Mouse (Mus musculus): ENCODE data around the gene AY761185.
"Not testable (repeated sequence)": the region's sequence is repeated elsewhere in the genome, so short reads cannot be mapped to it uniquely, and the experiment has no call there.

The AY761185 gene

DNA sequence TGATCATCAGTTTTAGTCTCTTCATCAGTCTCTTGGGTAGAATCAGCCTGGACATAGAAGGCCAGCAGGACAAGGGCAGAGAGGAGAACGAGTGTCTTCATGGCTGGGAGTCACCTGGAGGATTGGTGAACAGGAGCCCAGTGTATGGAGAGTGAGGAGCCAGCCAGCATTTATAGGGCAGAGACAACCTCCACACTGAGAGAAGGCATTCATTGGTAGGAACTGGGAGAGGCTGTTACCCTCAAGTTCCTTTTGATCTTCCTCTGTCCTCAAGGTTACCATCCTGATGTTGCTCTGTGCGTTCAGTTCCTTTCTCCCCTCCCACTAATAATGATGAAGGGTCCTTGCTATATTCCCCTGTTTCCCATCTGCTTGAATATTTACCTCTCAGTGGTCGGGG is at the start of gene AY761185:
Gene AY761185, minus strand, starts transcription at position 101 of the 400 bp plus-strand sequence.
- no peak for DNase-seq (ENCODE audit: low spot score)

DNA sequence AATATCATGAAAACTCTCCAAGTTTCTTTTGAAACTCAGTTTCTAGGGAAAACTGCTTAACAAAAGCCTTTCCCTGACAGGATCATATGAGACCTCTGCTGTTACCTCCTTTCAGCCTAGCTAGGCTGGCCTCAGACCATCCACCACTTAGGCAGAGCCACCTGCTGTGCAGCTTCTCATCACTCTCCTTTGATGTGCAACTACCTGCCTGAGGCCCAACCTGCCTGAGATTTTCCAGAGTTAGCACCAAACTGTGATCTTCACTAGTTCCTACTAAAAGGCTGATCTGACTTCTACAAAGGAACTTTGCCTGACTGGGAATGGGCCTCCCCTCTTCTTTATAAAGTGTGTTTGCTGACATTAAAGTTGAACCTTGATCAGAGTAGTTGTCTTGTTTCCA is 49.5 kb upstream of the AY761185 start:
- DNase-seq (ENCODE audit: low spot score), result not testable (repeated sequence)

DNA sequence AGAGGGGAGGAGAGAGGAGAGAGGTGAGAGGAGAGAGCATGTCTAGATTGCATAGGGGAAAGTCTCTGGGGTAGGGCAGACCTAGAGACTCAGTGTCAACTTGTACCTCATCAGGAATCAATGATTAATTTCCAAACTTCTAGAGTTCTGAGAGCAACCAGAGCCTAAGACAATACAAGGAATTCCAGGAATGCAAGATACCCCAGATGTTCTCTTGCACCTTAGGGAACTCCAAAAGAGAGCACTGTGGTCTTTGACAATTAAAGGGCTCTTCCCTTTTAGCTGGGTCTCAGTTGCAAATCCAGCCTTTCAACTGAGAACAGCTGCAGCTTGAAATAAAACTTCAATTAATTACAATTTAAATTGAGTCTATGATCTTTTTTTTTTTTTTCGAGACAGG is 35.3 kb upstream of the AY761185 start:
- DNase-seq (ENCODE audit: low spot score), result no peak

DNA sequence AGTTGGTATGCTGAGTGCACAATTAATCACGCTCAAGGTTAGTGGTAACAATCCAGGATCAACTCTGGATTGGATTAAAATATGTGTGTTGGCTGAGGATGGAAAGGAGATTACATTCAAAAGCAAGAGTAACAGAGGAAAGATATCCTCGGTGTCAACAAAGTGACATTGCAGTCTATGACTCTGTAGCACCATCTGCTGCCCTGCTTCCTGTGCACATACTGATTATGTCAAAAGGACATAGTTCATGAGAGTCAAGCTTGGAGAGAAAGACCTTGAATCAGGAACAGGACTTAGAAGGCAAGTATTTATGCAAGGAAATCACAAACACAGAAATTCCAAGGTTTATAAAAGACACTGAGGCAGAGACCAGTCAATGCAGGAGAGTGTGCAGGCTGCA is 20.0 kb upstream of the AY761185 start:
- DNase-seq (ENCODE audit: low spot score), result no peak

DNA sequence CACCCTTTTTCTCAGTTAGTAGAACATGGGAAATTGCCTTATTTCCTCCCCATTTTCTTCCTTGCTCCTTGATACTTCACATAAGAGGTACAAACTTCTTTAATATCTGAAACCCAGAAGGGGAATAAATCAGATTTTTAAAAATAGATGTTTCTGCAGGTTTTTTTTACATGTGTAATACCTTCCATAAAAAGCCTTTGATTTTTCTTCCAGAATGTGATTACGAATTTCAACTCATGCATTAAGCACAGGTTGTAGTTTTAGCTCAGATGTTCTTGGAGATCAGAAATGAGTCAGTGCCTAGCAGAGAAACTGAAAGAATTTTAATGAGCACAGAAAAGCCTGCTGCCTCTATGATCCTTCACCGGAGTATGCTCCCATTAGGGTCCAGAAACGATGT is 22.5 kb downstream of the AY761185 start, which contains the start of gene Gm6040:
Gene Gm6040, minus strand, starts transcription at position 101 of the 400 bp plus-strand sequence.
- no peak for DNase-seq (ENCODE audit: low spot score)

DNA sequence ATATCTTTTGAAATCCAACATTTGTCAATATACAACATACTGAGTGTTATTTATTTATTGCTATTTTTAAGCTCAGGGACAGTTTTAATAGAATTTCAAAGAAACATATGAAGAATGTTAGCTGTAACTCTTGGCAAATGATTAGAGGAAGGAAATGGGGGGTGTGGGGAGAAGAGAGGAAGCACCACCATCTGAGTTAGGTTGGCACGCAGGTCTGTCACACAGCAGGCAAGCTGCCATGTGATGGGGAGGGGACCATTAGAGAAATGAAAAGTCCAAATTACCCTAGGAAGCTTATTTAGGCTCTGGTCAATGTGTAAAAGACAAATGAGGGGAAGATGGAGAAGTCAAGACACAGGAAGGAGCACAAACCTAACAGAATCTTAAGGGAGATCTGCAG is 32.2 kb downstream of the AY761185 start:
- no peak for DNase-seq (ENCODE audit: low spot score)

DNA sequence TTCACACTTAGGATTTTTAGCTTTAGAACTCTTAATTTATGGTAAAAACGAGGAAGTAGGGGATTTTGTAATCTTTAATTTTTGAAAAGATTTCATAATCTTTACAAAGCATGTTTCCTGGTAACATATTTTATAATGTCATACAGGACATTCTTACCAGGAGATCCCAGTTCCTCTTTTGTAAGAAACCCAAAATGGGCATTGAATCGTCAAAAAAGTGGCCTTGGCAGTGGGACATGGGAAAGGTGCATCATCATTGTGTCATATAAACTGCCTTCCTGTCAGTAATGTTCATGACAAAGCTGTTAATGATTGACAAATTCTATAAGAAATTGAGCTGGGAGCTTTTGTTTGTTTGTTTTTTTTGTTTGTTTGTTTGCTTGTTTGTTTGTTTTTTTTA is 36.3 kb downstream of the AY761185 start:
- no peak for DNase-seq (ENCODE audit: low spot score)

DNA sequence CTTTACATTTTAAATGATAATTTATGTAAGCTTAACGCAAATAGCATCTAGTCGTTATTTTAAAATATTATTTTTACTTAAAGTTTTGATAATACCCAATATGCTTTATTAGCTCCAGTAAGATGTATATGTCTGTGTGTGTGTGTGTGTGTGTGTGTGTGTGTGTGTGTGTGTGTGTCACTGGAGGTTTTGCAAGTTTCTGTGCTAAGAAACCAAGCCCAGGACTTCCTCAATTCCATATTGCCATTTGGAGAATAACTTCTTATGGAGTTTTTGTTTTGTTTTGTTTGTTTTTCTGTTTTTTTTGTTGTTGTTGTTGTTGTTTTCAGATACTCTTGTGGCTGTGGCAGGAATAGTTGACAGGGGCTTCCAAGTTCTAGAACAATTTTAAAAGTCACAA is 37.4 kb downstream of the AY761185 start:
- no peak for DNase-seq (ENCODE audit: low spot score)

DNA sequence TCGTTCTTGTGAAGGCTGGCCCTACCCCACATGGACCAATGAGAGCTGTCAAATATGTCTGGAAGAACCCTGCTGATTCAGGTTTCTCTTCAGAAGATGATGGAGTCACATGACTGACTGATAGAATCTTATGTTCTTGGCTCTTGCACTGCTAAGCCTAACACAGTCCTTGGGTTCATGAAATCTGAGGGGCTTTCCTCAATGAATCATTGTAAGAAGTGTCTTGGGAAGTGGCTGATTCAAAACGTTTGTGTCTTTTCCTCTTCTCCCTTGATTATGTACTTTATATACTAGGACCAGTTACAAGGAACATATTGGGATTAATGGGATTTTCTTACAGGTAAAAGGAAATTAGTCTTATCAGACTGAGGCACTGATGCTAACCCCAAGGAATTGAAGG is 42.0 kb downstream of the AY761185 start, which contains the start of gene Gm15056:
Gene Gm15056, minus strand, starts transcription at position 101 of the 400 bp plus-strand sequence.
- no peak for DNase-seq (ENCODE audit: low spot score)
